Mouse (Mus musculus): Measurements from ENCODE around the gene Nrip3.

Nrip3 gene

GRCm38 (mm10) chr7:109781470-109782203, at the start of gene Nrip3:
Gene Nrip3 (minus strand): TSS chr7:109782025.
- DNase-seq (ENCODE audit: low spot score in 2 of 2): peak; percentile 72 to 83

- DNase-seq (ENCODE audit: low spot score in 2 of 2): no peak
Measured at GRCm38 (mm10) chr7:109831376-109831775, 49.6 kb upstream of the Nrip3 start.

- no peak for DNase-seq (ENCODE audit: low spot score in 2 of 2)
Measured at GRCm38 (mm10) chr7:109826911-109827310, 45.1 kb upstream of the Nrip3 start.

- no peak for DNase-seq (ENCODE audit: low spot score in 2 of 2)
Measured at GRCm38 (mm10) chr7:109825293-109825692, 43.5 kb upstream of the Nrip3 start.

GRCm38 (mm10) chr7:109818600-109818999, 36.8 kb upstream of the Nrip3 start:
- peak in 1 of 2 experiments; percentile 31 for DNase-seq (ENCODE audit: low spot score in 2 of 2)

DNA sequence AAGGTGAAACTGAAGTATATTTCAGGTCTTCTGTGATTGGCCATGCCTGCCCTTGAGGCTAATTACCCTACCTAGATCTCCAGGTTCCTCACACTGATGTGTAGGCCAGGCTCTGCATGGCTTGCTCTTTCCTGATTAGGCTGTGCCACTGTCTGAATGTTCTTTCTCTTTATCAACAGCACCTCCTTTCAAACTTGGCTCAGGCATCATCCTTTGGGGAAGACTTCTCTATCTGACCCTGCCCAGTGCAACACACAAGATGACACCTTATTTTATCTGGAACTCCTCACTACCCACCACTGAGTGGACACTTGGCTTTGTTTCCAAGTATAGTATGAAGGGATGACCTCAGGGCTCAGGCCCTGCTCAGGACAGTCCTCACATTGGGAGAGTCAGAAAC, 36.1 kb upstream of the Nrip3 start:
- DNase-seq (ENCODE audit: low spot score in 2 of 2): peak in 1 of 2 experiments; percentile 38

GRCm38 (mm10) chr7:109813330-109814140, 31.7 kb upstream of the Nrip3 start:
- DNase-seq (ENCODE audit: low spot score in 2 of 2): no peak

DNA sequence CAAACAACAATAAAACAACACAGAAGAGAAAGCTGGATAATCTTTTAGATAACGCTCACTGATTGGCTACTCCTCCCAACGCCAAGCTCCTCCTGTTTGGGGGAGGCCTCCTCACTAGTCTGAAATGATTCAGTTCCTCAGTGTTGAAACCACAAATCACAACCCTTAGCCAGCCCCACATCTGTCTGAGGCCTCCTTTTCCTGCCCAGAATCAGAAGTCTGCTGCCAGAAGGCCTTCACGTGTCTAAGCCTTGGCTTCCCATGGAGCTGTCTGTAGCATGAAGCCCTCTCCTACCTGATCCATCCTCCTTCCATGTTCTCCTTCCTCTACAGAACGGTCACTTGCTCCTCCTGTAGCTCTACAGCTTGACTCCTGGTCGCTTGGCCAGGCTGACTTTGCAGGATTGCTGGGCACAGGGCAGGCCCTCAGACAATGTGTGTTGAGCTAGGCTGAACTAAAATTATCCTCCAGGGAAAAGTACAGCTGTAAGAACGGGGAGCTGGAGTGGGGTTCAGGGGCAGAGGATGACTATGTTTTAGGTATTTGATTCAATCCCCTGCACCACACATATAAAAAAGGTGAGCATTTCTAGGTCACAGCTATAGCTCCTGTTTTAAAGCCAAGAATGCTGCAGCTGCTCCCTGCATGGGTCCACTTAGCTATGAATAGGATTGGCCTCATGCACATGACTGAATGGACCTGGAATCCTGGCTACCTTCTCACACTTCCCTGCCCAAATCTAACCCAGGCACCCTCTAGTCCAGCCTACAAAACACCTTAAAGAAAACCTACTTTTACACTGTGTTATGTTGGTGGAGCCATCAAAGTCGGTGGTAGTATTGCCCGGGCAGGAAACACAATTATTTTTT, 26.0 kb upstream of the Nrip3 start:
- DNase-seq (ENCODE audit: low spot score in 2 of 2): no peak

DNA sequence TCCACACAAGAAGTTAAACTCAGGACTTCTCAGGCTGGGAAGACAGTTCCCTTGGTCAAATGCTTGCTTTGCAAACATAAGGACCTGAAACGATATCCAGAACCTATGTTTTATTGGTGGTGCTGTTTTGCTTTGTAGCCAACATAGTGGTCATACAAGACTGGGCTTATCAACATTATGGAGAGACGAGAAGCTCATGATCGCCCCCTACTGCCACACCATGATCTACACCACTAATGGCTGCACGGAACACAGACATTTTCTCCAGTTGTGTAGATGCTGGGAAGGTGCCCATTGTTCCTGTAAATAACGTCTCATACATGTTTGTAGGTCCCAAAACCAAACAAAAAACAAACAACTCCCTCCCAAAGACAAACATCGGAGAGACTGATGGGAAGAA, 23.0 kb upstream of the Nrip3 start:
- DNase-seq (ENCODE audit: low spot score in 2 of 2): peak in 1 of 2 experiments; percentile 70

GRCm38 (mm10) chr7:109804355-109804754, 22.5 kb upstream of the Nrip3 start:
- DNase-seq (ENCODE audit: low spot score in 2 of 2): no peak

GRCm38 (mm10) chr7:109803516-109803915, 21.7 kb upstream of the Nrip3 start:
- DNase-seq (ENCODE audit: low spot score in 2 of 2): no peak

GRCm38 (mm10) chr7:109800626-109801025, 18.8 kb upstream of the Nrip3 start:
- DNase-seq (ENCODE audit: low spot score in 2 of 2): no peak

GRCm38 (mm10) chr7:109799168-109799567, 17.3 kb upstream of the Nrip3 start:
- no peak for DNase-seq (ENCODE audit: low spot score in 2 of 2)

GRCm38 (mm10) chr7:109795564-109795963, 13.7 kb upstream of the Nrip3 start:
- no peak for DNase-seq (ENCODE audit: low spot score in 2 of 2)

- no peak for DNase-seq (ENCODE audit: low spot score in 2 of 2)
Measured at GRCm38 (mm10) chr7:109794556-109794955, 12.7 kb upstream of the Nrip3 start.

GRCm38 (mm10) chr7:109792759-109793158, 10.9 kb upstream of the Nrip3 start:
- peak; percentile 53 to 72 for DNase-seq (ENCODE audit: low spot score in 2 of 2)

- DNase-seq (ENCODE audit: low spot score in 2 of 2): no peak
Measured at GRCm38 (mm10) chr7:109790818-109791217, 9.0 kb upstream of the Nrip3 start.

- no peak for DNase-seq (ENCODE audit: low spot score in 2 of 2)
Measured at GRCm38 (mm10) chr7:109787860-109788259, 6.0 kb upstream of the Nrip3 start.

- no peak for DNase-seq (ENCODE audit: low spot score in 2 of 2)
Measured at GRCm38 (mm10) chr7:109783281-109783680, 1.5 kb upstream of the Nrip3 start.

DNA sequence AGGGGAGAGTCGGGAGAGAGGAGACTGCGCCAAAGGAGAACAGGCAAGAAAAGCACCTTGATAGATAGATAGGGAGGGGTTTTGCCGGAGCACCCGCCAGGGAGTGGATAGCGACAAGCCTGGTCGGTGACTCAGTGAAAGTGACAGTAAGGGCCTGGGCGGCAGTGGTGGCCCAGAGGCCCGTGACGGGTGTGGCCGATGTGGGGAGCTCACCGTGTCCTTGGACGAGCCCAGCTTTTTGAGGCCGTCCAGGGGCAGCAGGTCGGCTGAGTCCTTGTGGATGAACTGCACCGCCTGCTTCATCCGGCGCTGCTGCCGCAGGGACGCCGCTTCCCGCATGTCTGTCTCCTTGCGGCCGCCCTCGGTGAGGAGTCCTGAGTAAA, 747 bp downstream of the Nrip3 start:
- DNase-seq (ENCODE audit: low spot score in 2 of 2): peak; percentile 51 to 57

DNA sequence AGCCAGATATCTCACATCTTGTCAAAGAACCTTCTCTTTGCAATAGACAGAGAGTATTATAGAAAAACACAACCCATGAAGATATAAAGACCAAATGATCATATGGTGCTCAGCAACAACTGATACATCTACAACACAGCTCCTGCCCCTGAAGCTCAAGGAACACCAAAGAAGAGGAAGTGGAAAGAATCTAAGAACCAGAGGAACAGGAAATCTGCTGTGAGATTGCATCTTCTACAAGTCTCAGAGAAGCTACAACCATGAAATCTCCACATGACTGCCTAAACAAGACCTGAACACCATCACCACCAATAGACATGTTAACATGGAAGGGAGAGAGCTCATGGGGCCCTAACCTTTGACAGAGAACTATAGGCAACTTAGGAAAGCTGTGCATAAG, 9.6 kb downstream of the Nrip3 start:
- no peak for DNase-seq (ENCODE audit: low spot score in 2 of 2)
